Mouse (Mus musculus): ENCODE measurements around the gene Nbeal1. TPM values are rescaled to one million over a fixed set of nuclear protein-coding genes. Genes with fewer than 3 reads are reported as not detected.

The Nbeal1 gene
- polyA plus RNA-seq, 1 experiment from 2014 or later, result 7.9 TPM

DNA sequence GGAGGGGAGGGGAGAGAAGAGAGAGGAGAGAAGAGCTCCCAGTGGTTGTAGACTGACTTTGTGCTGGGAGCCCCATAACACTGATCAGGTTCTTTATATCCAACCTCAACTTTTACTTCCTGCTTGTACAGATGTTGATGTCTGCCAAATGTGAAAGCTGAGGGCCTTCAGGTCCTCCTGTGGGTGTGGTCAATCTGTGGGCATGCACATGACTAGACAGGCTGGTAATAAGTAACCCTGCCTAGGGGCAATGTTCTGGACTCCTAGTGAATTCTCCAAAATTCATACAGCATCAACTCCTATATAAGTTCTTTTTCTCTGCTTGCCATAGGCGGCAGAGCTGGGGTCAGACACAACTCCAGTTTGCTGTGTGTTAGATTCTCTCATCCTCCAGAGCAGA is 181.2 kb downstream of the Nbeal1 start:
- H3K27me3 ChIP-seq (ENCODE audit: insufficient read depth, low read length), result no peaks in the 10 kb centered on the region
- H3K9me3 ChIP-seq (replicated peaks; ENCODE audit: low read length), result no peaks in the 10 kb centered on the region
- no peak overlapping the region for H3K27ac ChIP-seq
- WGBS, result 89% methylated on average over 1 of the region's 1 CpGs
- no peak for DNase-seq (ENCODE audit: low spot score)
- no peak overlapping the region for H3K9ac ChIP-seq (ENCODE audit: low read depth, low read length)
- peaks cover 14% of the 10 kb centered on the region; the same call in 1 of the 2 replicates for H3K36me3 ChIP-seq (ENCODE audit: insufficient read depth, low read length)
- no peak for TF ChIP-seq CTCF (IDR thresholded peaks at IDR 0.05; ENCODE audit: low read depth)
- H3K4me2 ChIP-seq (ENCODE audit: low read length), result no peak overlapping the region
- H3K4me3 ChIP-seq (replicated peaks; ENCODE audit: low read depth, low read length), result no peak overlapping the region
- no peaks in the 10 kb centered on the region for H3K4me1 ChIP-seq (replicated peaks; ENCODE audit: insufficient read depth, low read length)
- ATAC-seq (replicated peaks; ENCODE audit: low FRiP score, low read depth), result no peak

DNA sequence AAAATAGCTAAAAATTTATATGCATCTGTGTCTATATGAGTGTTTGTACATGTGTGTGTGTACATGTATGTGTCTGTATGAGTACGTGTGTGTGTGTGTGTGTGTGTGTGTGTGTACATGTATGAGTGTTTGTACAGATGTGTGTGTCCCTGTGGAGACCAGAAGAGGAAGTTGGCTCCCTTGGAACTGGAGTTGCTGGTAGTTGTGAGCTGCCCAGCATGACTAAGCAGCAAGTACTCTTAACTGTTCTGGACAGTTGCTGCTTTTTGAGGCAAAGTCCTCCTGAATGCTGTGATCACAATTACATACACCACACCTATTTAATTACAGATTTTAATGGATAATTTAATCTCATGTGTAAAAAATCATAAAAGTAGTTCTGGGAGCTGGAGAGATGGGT is 196.2 kb downstream of the Nbeal1 start:
- H3K9me3 ChIP-seq (replicated peaks; ENCODE audit: low read length), result no peaks in the 10 kb centered on the region
- no peak overlapping the region for H3K9ac ChIP-seq (ENCODE audit: low read depth, low read length)
- TF ChIP-seq CTCF (IDR thresholded peaks at IDR 0.05; ENCODE audit: low read depth), result no peak
- no peaks in the 10 kb centered on the region for H3K4me1 ChIP-seq (replicated peaks; ENCODE audit: insufficient read depth, low read length)
- H3K4me3 ChIP-seq (replicated peaks; ENCODE audit: low read depth, low read length), result no peak overlapping the region
- no peaks in the 10 kb centered on the region for H3K27me3 ChIP-seq (ENCODE audit: insufficient read depth, low read length)
- ATAC-seq (replicated peaks; ENCODE audit: low FRiP score, low read depth) (no peak), DNase-seq (ENCODE audit: low spot score) (no peak)
- H3K27ac ChIP-seq, result no peak overlapping the region
- peaks cover 18% of the 10 kb centered on the region for H3K36me3 ChIP-seq (ENCODE audit: insufficient read depth, low read length)
- 100% methylated on average over 1 of the region's 1 CpGs for WGBS
- H3K4me2 ChIP-seq (ENCODE audit: low read length), result no peak overlapping the region

DNA sequence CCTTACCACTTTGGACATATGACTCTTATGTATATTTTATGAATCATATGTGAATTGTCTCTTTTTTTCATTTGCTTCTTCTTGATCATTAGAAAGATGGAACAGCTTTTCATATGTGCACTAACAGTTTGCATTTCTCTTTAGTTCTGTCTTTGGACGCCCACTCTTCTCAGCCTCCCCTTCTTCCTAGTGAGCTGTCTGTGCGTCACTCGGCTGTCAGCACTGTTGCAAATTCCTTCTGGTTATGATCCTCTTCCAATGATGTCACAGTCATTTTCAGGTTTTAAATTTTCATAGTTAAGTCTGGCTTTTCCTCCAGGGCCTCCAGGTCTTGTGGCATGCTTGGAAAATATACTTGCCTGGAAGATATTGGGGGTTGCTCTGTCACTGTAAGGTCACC is 201.5 kb downstream of the Nbeal1 start:
- Histone ChIP-seq H3K36me3 (ENCODE audit: insufficient read depth, low read length) (0 out of 2 replicates have a peak, but pooled peaks cover 3% of the 10 kb centered on the region), H3K9ac (ENCODE audit: low read depth, low read length) (no peak overlapping the region), H3K9me3 (replicated peaks; ENCODE audit: low read length) (no peaks in the 10 kb centered on the region), H3K4me2 (ENCODE audit: low read length) (no peak overlapping the region), H3K4me1 (replicated peaks; ENCODE audit: insufficient read depth, low read length) (no peaks in the 10 kb centered on the region), H3K27me3 (ENCODE audit: insufficient read depth, low read length) (no peaks in the 10 kb centered on the region), H3K27ac (no peak overlapping the region), H3K4me3 (replicated peaks; ENCODE audit: low read depth, low read length) (no peak overlapping the region)
- ATAC-seq (replicated peaks; ENCODE audit: low FRiP score, low read depth) (no peak), DNase-seq (ENCODE audit: low spot score) (no peak)
- TF ChIP-seq CTCF (IDR thresholded peaks at IDR 0.05; ENCODE audit: low read depth), result no peak
- 94% methylated on average over 3 of the region's 3 CpGs for WGBS

Other genes starting within 250 kb of the Nbeal1 start
- 1.4 and 1.7 TPM in 2 replicates for gene Ica1l, start 137.4 kb upstream of the Nbeal1 start, polyA plus RNA-seq (2015; fragmentation: Nextera tagmentation; extraction: Ambion mirVana)
- 4.6 and 4.9 TPM in 2 replicates for gene Carf, start 82.4 kb upstream of the Nbeal1 start, polyA plus RNA-seq (2015; fragmentation: Nextera tagmentation; extraction: Ambion mirVana)
- gene Wdr12, start 82.0 kb upstream of the Nbeal1 start, polyA plus RNA-seq (2015; fragmentation: Nextera tagmentation; extraction: Ambion mirVana), result 44.9 and 47.9 TPM in 2 replicates
- gene Cyp20a1, start 162.7 kb downstream of the Nbeal1 start, polyA plus RNA-seq (2015; fragmentation: Nextera tagmentation; extraction: Ambion mirVana), result 17.7 and 18.0 TPM in 2 replicates
- 22.1 and 22.7 TPM in 2 replicates for gene Abi2, start 229.0 kb downstream of the Nbeal1 start, polyA plus RNA-seq (2015; fragmentation: Nextera tagmentation; extraction: Ambion mirVana)

All from kidney, postnatal 0 days (tissue).